Mouse (Mus musculus): ENCODE measurements around the gene Foxp1. TPM values are rescaled to one million over a fixed set of nuclear protein-coding genes. Genes with fewer than 3 reads are reported as not detected.

Gene Foxp1
- total RNA-seq, 1 experiment from 2014 or later, result 110 TPM

- no peak for ATAC-seq (replicated peaks in 1 of 2; ENCODE audit: insufficient read depth in 1 of 2, low FRiP score in 2 of 2, low TSS enrichment in 1 of 2, low read depth in 1 of 2, poor library complexity in 2 of 2, severe bottlenecking in 2 of 2)
Observed at GRCm38 (mm10) chr6:99338593-99339342, 183.8 kb downstream of the Foxp1 start.

DNA sequence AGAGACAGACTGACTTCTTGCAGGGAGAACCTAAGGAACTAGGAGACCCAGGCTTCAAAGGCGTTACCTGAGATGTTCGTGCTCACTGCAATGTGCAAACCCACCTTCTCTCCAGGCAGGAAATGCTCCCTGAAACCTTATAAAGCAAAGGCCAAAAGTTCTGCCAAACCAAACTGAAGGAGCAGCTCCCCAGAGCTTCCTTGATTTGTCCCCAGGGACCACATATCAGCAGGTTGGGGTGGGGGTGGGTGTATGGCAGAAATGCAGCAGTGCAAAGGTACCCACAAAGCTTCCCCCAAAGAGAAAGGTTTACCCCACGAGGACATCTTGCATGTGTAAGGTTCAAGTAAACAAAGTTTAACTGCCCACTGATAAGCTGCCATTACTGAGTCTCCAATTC lies 184.3 kb downstream of the Foxp1 start:
- ATAC-seq (replicated peaks in 1 of 2; ENCODE audit: insufficient read depth in 1 of 2, low FRiP score in 2 of 2, low TSS enrichment in 1 of 2, low read depth in 1 of 2, poor library complexity in 2 of 2, severe bottlenecking in 2 of 2), result no peak

GRCm38 (mm10) chr6:99337575-99337974 lies 184.9 kb downstream of the Foxp1 start:
- peak; percentile 38 to 42; a peak in 1 of 4 replicates for ATAC-seq (replicated peaks in 1 of 2; ENCODE audit: insufficient read depth in 1 of 2, low FRiP score in 2 of 2, low TSS enrichment in 1 of 2, low read depth in 1 of 2, poor library complexity in 2 of 2, severe bottlenecking in 2 of 2)

DNA sequence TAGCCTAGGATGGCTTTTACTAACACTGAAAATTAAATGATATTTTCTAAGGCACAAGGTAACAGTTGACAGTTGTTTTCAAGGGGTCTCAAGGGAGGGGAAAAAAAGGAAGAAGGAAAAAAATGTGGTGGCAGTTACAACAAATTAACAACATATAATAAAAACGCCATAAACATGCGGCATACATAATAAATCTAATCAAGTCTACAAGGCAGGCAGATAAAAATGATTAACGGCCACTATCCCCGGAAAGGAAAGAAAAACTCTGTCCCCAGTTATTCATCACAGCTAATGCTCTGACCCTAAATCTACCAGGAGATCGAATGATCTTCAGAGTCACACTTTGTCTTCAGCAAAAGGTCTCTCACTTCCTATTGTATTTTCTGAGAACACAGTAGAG lies 186.3 kb downstream of the Foxp1 start:
- ATAC-seq (replicated peaks in 1 of 2; ENCODE audit: insufficient read depth in 1 of 2, low FRiP score in 2 of 2, low TSS enrichment in 1 of 2, low read depth in 1 of 2, poor library complexity in 2 of 2, severe bottlenecking in 2 of 2), result no peak

- peak in 1 of 2 experiments; percentile 44; a peak in 1 of 4 replicates for ATAC-seq (replicated peaks in 1 of 2; ENCODE audit: insufficient read depth in 1 of 2, low FRiP score in 2 of 2, low TSS enrichment in 1 of 2, low read depth in 1 of 2, poor library complexity in 2 of 2, severe bottlenecking in 2 of 2)
Observed at GRCm38 (mm10) chr6:99335174-99335830, 187.2 kb downstream of the Foxp1 start.

- ATAC-seq (replicated peaks in 1 of 2; ENCODE audit: insufficient read depth in 1 of 2, low FRiP score in 2 of 2, low TSS enrichment in 1 of 2, low read depth in 1 of 2, poor library complexity in 2 of 2, severe bottlenecking in 2 of 2), result no peak
Observed at GRCm38 (mm10) chr6:99334255-99334654, 188.3 kb downstream of the Foxp1 start.

GRCm38 (mm10) chr6:99333127-99333526 lies 189.4 kb downstream of the Foxp1 start:
- no peak for ATAC-seq (replicated peaks in 1 of 2; ENCODE audit: insufficient read depth in 1 of 2, low FRiP score in 2 of 2, low TSS enrichment in 1 of 2, low read depth in 1 of 2, poor library complexity in 2 of 2, severe bottlenecking in 2 of 2)

- no peak for ATAC-seq (replicated peaks in 1 of 2; ENCODE audit: insufficient read depth in 1 of 2, low FRiP score in 2 of 2, low TSS enrichment in 1 of 2, low read depth in 1 of 2, poor library complexity in 2 of 2, severe bottlenecking in 2 of 2)
Observed at GRCm38 (mm10) chr6:99330169-99330568, 192.4 kb downstream of the Foxp1 start.

- ATAC-seq (replicated peaks in 1 of 2; ENCODE audit: insufficient read depth in 1 of 2, low FRiP score in 2 of 2, low TSS enrichment in 1 of 2, low read depth in 1 of 2, poor library complexity in 2 of 2, severe bottlenecking in 2 of 2), result no peak
Observed at GRCm38 (mm10) chr6:99328634-99329033, 193.9 kb downstream of the Foxp1 start.

DNA sequence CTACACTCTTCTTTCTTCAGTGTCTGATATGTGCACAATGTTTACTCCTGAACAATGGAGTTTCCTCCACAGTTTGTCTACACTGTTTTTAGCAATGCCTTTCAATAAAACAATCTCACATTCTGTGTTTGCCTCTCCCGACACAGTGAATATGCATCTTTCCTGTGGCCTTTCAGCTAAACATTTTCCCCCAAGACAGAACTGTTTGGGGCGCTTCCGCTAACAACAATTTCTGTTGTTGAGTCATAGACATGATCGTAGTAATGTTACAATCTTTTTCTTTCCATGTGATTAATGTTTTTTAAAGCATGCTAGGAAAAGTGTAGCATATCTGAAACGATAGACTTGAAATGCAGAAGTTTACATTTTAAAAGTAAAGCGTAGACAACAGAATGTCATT lies 194.4 kb downstream of the Foxp1 start:
- ATAC-seq (replicated peaks in 1 of 2; ENCODE audit: insufficient read depth in 1 of 2, low FRiP score in 2 of 2, low TSS enrichment in 1 of 2, low read depth in 1 of 2, poor library complexity in 2 of 2, severe bottlenecking in 2 of 2), result no peak

- ATAC-seq (replicated peaks in 1 of 2; ENCODE audit: insufficient read depth in 1 of 2, low FRiP score in 2 of 2, low TSS enrichment in 1 of 2, low read depth in 1 of 2, poor library complexity in 2 of 2, severe bottlenecking in 2 of 2), result no peak
Observed at GRCm38 (mm10) chr6:99327721-99328120, 194.8 kb downstream of the Foxp1 start.

- no peak for ATAC-seq (replicated peaks in 1 of 2; ENCODE audit: insufficient read depth in 1 of 2, low FRiP score in 2 of 2, low TSS enrichment in 1 of 2, low read depth in 1 of 2, poor library complexity in 2 of 2, severe bottlenecking in 2 of 2)
Observed at GRCm38 (mm10) chr6:99325881-99326280, 196.6 kb downstream of the Foxp1 start.

- ATAC-seq (replicated peaks in 1 of 2; ENCODE audit: insufficient read depth in 1 of 2, low FRiP score in 2 of 2, low TSS enrichment in 1 of 2, low read depth in 1 of 2, poor library complexity in 2 of 2, severe bottlenecking in 2 of 2), result no peak
Observed at GRCm38 (mm10) chr6:99325461-99325860, 197.1 kb downstream of the Foxp1 start.

DNA sequence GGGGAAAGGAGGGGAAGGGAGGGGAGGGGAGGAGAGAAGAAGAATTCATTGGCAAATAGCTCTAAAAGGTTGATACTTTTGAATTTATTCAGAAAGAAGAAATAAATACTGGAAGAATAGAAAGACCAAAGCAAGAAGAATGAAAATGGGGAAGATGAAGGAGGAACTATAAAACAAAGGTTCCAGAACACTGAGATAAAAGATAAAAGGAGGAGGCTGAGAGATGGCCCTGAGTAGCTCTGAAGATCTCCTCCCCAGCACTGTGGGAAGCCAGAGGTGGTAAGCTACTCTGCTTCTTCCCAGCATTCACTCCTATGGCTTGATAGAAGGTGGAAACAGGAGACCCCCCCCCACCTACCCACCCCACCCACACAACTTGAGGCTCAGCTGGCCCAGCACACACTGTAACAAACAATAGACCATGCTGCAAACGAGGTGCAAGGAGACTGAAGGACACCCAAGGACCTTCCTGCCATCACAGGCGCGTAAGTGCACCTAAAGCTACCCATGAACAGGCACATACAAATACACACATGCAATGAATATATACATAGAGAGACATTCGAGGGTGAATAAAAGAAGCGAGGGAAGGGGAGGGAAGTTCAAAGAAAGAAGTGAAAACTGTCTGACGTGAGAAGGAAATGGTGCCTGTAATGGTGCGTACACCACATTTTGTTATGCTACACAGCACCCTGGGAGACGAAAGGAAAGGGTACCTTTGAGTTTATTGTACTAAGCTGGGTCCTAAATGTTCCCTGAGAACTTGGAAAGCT lies 200.2 kb downstream of the Foxp1 start:
- no peak for ATAC-seq (replicated peaks in 1 of 2; ENCODE audit: insufficient read depth in 1 of 2, low FRiP score in 2 of 2, low TSS enrichment in 1 of 2, low read depth in 1 of 2, poor library complexity in 2 of 2, severe bottlenecking in 2 of 2)

- no peak for ATAC-seq (replicated peaks in 1 of 2; ENCODE audit: insufficient read depth in 1 of 2, low FRiP score in 2 of 2, low TSS enrichment in 1 of 2, low read depth in 1 of 2, poor library complexity in 2 of 2, severe bottlenecking in 2 of 2)
Observed at GRCm38 (mm10) chr6:99320444-99320843, 202.1 kb downstream of the Foxp1 start.

GRCm38 (mm10) chr6:99319415-99320405 lies 202.8 kb downstream of the Foxp1 start:
- peak; percentile 46 to 57 for ATAC-seq (replicated peaks in 1 of 2; ENCODE audit: insufficient read depth in 1 of 2, low FRiP score in 2 of 2, low TSS enrichment in 1 of 2, low read depth in 1 of 2, poor library complexity in 2 of 2, severe bottlenecking in 2 of 2)

GRCm38 (mm10) chr6:99314746-99315145 lies 207.8 kb downstream of the Foxp1 start:
- ATAC-seq (replicated peaks in 1 of 2; ENCODE audit: insufficient read depth in 1 of 2, low FRiP score in 2 of 2, low TSS enrichment in 1 of 2, low read depth in 1 of 2, poor library complexity in 2 of 2, severe bottlenecking in 2 of 2), result no peak

Measured in hematopoietic stem cell, adult 5-6 weeks (primary cell).